Mouse (Mus musculus) cerebellum, adult 9-10 months (tissue): ENCODE data around the gene Pick1.
A peak's percentile ranks its signal among the peaks of the same experiment; 100 is the strongest.
"Not testable (repeated sequence)": the region's sequence is repeated elsewhere in the genome, so short reads cannot be mapped to it uniquely, and the experiment has no call there.

ENCODE experiments used
- DNase-seq: peaks from one replicate; pipeline ENCODE4 v3.0.0; 2022

Pick1 gene

DNA sequence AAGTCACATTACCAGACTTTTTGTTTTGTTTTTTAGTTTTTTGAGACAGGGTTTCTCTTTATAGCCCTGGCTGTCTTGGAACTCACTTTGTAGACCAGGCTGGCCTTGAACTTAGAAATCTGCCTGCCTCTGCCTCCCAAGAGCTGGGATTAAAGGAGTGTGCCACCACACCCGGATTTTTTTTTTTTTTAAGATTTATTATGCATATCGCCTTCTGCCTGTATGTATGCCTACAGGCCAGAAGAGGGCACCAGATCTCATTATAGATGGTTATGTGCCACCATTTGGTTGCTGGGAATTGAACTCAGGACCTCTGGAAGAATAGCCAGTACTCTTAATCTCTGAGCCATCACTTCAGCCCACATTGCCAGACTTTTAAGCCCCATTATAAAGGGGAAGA is 3.2 kb upstream of the Pick1 start:
- not testable (repeated sequence) for DNase-seq

DNA sequence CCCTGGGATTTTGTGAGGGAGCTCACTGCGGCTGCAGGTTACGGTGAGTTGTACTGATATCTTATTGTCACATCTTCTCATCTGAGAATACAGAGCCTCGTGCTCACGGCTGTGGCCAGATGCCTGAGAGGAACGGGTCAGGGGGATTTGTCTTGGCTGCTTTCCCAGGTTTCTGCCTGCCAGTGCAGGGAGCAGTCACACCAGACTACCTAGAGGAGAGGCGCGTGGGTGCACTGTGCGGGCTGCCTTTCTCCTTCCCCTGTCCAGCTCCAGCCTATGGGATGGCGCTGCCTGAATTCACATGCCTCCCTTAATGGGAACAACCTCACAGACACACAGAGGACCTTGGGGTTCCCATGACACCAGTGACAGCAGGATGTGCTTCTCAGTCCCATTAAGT is 6.3 kb downstream of the Pick1 start:
- DNase-seq, result no peak

DNA sequence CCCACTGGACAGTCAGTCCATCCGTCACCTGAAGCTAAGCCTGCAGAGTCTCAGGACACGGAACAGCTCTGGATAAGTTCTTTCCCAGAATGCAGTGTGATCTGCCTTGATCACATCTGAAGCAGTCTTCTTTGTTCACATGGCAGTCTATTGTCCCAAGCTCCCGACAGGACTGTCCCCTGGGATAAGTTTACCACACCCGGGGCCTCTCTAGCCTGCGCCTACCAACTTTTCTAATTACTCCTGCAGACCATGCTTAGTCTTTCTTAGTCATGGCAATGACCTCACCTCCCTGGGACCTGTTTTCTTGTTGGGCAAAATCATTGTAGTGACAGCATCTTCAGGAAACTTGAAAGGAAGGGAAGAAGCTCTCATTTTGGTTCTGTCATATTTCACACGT is 9.1 kb downstream of the Pick1 start:
- DNase-seq, result no peak

DNA sequence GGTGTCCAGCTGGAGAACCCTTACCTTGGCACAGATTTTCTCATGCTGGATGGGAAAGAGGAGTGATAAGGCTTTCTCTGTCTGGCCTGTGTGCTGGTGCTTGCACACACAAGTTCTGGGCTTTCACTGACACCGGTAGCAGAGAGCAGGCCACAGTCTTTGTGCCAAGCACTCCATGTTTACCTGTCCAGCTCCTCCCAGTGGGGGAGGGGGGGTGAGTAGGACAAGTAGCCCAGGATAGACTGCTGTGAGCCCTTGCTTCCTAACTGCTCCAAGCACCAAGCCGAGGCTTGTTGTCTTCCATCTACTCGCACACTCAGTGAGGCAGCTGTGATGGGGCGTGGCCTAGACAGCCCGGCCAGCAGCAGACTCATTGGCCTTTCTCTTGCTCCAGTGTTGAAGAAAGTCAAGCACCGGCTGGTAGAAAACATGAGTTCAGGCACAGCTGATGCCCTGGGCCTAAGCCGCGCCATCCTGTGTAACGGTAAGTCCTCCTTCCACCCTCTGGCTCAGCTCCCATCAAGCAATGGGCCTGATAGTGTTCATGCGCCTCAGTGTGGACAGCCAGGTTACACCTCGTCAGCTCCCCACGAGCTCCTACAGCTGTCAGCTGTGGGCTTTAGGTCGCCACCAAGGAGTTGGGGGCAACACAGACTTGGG is 13.7 kb downstream of the Pick1 start:
- no peak for DNase-seq

DNA sequence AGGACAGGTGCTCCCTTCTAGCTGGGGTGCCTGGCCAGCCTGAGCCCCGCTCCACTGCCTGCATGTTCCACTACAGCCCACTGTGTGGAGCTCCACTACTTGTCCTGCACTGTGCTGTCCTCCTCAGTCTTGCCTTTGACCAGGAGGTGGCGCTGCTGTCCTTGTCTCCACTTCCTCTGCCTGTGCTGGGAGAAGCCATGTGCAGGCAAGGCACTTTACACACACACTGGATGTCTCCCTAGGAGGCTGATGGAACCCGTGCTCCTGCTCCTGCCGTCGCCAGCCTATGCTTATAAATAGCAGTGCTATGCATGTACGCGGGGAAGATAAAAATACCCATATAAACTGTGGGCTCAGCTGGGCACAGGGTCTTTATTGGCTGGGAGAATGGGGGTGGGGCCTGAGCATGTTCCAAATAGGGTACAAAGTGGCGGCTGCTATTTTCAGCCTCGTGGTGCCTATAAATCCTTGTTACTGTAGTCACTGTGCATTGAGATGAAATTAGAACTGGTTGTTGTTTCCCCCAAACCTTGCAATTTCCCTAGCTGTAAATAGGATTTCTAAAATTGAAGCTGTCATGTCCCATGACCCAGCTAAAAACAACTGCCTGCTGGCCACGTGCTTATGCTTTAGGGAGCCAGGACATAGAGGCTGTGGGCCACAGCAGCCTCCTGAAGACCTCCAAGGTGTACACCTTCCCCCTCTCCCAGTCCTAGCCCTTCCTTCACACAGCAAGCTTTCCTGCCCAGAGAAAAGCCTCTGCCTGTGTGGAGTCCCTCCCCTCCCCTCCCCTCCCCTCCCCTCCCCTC is 14.5 kb downstream of the Pick1 start:
- peak; percentile 94 for DNase-seq

DNA sequence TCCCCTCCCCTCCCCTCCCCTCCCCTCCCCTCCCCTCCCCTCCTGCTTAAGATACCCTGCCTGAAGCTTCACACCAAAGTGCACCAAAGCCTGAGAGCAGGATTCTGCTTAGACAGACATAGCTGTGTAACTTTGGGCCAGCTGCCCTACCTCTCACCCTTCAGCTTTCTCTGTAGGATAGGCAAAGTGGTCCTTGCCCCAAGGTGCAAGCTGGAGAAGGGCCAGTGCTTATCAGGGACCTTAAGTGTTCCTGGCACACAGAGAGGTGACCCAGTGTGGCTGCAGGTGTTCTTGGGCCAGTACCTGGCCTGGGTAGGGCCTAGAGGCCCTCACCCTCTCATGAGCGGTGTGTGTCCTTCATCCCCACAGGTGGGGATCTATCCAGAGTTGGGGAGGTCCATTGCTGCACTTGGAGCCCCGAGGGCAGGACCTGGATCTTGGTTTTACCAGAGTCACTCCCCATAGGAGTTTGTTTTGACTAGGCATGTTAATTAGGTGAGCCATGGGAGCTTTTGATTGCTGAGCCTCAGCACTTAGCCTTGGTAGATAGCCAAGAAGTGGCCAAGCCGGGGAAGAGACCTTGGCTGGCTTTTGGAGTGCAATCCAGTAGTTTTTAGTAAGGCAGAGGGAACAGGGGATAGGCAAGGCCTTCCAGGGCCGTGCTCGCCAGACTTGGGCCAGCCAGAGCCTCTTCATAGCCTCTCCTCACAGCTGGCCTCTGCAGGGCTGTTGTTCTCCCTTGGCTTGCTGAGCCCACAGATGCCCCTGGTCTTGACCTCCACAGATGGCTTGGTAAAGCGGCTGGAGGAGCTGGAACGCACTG is 15.3 kb downstream of the Pick1 start:
- no peak for DNase-seq

DNA sequence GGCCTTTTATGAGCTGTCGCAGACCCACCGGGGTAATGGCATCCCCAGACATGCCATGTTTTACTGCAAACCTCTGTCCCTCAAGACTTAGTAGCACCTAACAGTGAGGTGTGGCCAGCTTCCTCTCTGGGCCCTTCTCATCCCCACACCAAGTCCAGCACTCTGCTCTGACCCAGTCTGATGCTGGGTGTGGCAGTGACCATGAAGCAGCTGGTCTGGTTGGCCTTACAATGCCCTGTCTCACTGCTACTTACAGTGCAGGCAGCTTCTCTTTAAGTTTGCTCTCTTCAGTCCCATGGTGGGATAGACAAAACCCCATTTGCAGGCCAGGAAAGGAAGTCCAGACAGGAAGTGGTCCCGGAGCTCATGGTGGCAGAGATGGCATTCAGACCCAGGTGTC is 16.3 kb downstream of the Pick1 start:
- DNase-seq, result no peak

DNA sequence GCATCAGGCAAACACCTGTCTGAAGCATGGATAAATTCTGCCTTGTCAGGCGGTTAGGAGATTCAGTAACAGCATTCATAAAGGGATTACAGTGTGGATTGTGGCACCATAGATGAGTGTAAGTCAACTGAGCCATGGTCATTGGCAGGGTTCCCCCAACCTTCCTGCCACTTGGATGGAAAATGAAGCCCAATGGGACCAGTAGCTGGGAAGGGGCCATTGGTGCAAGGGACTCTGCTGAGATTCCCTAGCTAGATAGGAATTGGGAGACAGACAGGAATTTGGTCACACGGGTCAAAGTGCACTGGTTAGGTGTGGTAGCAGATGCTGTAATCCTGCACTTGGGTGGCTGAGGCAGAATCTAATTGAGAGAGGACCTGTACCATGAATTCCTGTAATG is 21.3 kb downstream of the Pick1 start:
- no peak for DNase-seq

DNA sequence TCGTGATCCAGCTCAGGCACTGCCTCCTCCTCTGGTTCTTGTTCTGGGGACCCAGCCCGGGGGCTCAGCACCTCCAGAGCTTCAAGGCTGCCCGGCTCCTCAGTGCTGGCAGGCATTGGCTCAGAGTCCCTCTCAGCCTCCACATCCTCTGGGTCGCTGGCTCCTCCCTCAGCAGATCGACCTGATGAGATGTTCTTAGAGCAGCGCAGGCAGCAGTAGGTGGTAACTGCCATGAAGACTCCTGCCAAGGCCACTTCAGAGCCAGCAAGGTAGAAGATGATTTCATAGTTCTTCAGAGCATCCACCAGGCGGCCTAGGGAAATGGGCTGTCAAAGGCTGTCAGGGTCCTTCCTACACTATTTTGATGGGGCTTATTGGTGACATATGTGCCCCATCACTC is 22.2 kb downstream of the Pick1 start:
- DNase-seq, result no peak

DNA sequence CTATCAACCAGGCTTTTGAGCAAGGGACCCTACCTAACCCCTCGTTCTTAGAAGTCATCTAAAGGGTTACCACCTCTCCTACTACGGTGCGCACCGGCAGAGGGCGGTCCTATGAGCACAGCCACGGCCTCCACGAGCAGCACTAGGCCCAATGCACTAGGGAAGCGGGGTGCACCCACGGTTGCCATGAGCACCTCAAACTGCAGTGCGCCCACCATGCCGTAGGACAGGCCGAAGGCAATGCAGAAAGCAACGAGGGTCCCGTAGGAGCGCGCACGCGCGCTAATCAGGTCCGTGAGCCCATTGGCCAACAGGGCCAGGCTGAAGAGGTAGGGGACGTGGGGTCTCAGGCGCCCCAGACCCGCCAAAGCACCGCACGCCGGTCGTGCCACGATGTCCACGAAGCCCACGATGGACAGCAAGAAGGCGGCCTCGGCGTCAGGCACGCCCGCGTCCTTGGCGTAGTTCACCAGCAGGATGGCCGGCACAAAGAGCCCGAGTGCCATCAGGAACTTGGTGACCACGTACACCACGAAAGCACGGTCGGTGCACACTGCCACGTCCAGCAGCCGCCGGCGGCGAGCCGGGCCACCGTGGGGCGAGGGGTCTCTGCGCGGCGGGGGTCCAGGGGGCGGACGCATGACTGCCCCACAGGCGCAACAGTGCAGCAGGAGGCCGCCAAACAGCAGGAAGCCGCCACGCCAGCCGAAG is 23.0 kb downstream of the Pick1 start:
- DNase-seq, result no peak

DNA sequence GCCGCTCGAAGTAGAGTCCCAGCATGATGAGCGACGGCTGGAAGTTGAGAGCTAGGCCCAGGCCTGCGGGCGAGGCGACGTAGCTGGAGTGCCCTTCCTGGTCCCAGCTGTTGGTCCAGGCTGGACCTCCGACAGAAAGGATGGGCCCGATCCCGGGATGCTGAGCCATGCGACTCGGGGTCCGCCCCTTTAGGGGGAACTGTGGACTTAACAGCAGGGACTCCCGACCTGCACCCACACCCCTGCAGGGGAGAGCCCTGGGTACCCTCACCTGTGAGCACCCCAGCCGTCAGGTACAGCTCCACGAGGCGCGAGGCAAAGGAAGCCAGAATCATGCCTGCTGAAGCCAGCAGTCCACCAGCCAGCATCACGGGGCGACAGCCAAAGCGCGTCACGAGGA is 23.6 kb downstream of the Pick1 start:
- DNase-seq, result no peak

DNA sequence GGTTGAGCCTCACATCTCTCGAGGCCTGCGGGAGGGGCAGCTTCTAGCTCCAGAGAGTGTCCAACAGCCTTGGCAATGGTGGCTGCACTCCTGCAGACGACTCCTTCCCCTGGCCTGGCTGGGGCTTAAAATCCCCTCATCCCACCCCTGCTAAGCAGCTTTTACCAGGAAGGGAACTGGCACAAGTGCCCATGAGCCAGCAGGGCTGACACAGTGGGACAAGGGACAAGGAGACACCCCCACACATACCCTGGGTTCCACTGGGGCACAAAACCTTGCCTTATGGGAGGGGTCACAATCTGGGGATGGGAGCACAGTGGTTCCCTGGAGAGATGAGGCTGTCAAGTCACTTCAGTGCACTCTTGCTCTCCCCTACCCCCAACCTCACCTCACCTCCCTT is 25.7 kb downstream of the Pick1 start, which contains the start of gene Slc16a8:
Slc16a8 (minus strand) TSS at position 101 of the 400 bp plus-strand sequence.
- no peak for DNase-seq

DNA sequence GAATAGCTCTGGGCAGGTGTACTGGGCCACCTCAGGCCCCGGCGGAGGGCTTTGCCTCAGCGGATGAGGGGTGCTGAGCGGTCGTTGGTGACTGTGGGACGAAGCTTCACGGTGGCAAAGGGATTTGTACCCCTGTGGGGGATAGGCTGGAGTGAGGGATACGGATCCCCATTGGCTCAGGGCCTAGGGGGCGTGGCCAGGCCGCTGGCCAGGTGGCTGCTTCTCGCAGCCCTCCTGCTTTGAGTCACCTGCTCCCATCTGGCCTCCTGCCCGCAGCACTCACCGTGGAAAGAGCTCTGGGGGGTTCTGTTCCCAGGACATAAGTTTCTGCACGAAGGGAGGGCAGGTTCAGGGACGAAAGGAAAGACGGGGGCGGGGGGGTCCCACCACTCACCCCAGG is 29.5 kb downstream of the Pick1 start:
- DNase-seq, result no peak

DNA sequence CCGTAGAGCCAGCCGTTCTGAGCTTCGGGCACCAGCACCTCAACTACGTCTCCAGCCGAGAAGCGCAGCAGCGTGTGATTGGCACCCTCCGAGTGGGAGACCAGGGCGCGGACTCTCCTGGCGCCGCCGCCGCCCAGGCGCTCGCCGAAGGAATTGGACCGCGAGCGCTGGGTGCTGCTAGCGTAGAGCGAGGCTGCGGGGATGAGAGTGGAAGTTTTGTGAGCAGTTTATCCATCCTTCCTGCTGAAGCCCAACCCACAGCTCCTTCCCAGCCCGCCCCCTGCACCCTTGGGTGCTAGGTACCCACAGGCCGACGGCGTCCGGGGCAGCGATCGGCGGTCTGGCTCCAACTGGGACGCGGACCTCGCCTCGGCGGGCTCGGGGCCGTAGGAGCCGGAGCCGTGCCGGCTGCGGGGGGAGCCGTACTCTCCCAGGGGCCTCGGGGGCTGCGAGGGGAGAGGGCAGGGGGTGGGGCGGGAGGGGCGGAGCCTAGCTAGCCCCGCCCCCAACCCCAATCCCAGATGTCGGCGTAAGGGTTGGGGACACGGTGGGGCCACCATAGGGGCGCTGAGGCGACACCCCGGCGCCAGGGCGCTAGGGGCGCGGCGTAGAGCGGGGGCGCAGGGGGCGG is 32.2 kb downstream of the Pick1 start:
- no peak for DNase-seq

DNA sequence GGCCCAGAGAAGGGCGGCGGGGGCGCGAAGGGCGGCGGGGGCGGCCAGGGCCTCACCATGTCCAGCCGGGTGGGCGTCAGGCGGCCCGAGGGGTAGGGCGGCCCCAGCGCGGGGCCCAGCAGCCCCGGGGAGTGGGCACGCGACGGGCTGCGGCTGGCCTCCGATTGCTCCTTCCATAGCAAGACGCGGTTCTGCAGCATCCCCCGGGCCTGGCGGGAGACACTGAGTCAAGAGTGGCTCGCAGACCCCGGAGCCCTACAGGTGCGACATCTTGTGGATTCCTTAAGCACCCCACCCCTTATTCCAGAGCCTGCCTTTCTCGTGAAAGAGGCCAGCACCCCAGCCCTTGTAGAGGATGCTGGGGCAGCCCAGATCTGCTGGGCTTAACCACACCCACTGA is 32.8 kb downstream of the Pick1 start:
- DNase-seq, result no peak

DNA sequence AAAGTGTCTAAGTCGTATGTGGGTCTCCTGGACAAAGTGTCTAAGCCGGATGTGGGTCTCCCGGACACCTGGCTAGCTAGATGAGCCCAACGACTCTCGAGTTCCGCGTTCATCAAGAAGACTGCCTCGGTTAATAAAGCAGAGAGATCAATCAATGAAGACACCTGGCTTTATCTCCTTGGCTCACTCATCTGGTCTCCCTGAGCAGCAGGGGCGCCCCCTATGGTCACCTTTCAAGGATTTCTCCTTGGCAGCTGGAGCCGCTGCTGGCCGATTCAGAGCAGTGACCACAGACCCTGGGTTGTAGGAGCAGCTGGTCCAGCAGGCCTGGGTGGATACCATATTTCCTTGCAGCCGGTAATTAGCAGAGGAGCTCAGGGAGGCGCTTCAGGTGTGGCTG is 33.4 kb downstream of the Pick1 start:
- DNase-seq, result no peak

DNA sequence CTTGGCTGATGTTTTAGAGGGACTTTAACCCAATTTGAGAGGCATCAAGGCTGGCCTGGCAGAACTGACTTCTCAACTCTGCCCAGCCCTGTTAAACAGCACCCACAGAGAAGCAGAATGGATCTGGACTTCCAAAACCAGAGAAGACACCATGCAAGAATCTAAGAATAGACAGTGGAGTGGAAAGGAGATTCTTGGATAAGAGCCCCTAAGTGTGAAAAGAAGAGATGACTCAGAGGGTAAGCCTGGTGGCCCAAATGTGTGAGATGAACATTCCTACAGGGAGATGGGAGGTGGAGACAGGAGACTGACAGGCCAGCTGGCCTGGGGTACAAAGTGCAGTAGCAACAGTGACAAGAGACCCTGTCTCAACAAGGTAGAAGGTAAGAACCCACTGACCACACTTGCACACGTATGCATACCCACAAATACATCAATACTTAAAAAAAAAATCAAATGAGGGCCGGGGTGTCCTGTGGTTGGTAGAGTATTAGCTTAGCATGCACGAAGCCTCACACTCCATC is 33.9 kb downstream of the Pick1 start:
- DNase-seq, result no peak

DNA sequence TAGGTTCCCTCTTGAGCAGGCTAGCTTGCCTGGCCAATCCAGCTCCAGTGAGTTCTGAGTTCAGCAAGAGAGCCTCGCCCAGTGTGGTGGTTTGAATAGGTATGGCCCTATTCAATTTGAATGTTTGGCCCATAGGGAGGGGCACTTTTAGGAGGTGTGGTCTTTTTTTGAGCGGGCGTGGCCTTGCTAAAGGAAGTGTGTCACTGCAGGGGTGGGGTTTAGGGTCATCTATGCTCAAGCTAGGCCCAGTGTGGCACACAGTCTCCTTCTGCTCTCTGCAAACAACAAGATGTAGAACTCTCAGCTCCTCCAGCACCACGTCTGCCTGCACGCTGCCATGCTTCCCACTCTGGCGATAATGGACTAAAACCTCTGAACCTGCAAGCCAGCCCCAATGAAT is 34.8 kb downstream of the Pick1 start:
- DNase-seq, result no peak

DNA sequence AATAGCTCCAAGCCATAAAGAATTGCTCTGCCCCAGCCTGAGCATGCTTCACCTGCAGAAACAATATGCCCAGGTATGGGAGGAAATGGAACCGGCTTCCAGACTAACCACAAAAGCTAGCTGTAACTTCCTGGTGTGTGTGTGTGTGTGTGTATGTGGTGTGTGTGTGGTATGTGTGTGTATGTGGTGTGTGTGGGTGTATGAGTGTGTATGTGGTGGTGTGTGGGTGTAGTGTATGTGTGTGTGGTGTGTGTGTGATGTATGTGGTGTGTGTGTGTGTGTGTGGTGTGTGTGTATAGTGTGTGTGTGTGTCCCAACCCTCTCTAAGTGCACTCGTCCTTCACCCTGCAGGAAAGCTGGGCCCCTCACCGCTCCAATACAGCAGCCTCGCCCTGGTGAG is 36.4 kb downstream of the Pick1 start:
- DNase-seq, result no peak

DNA sequence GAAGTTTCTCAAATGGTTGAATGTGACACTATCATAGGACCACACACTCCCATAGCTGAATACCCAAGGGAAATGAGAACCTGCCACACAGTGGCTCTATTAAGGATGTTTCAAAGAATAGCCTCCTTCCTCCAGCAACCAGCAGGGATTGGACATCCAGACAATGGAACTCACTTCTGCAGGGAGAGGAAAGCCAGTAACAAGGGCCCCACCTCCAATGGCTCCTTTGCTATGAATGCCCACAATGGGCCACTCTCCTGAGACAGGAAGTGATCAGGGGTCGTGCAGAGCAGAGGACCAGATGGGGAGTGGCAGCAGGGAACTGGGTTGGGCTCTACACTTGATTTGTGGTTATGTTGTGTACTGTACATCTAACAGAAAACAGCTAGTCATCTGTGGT is 39.5 kb downstream of the Pick1 start:
- DNase-seq, result no peak

DNA sequence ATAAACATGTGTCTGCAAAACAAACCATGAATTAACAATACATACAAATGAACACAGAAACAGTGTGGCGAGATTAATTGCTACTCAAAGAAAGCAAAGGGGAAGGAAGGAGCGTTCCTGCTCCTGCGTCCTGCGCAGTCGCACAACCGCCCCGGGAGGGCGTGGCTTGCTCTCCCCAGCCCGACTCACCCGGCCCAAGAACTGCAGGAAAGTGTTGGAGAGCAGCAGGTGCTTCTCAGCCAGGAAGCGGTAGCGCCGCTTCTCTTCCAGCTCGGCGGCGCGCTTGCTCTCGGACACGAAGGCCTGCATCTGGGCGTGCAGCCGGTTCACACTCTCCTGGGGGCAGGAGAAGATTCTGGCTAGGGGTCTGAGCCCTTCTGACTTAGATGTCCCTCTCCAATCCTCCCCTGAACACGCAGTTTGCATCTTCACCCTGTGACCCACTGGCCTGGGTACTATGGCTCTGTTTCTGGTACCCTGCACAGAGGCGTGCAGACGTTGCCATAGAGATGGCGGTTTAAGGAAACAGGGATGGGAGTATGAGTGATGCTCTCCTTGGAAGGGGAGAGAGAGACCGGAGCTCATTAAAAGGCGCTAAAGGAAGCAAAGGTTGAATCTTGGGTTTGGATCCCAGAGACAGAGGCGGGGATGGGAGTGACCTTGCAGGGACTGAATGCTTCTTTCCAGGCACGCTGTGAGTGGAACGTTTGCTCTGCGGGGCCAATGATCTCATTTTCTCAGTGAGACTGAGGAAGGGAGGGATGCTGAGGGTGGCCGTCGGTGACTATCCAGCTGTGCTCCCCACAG is 41.5 kb downstream of the Pick1 start:
- DNase-seq, result no peak
